Mouse (Mus musculus): Measurements from ENCODE around the gene Ets1.
A peak's percentile ranks its signal among the peaks of the same experiment; 100 is the strongest.

Gene Ets1

GRCm38 (mm10) chr9:32635627-32636385 lies at the start of gene Ets1:
Ets1 (plus strand) TSS chr9:32636221.
- no peak for DNase-seq

DNA sequence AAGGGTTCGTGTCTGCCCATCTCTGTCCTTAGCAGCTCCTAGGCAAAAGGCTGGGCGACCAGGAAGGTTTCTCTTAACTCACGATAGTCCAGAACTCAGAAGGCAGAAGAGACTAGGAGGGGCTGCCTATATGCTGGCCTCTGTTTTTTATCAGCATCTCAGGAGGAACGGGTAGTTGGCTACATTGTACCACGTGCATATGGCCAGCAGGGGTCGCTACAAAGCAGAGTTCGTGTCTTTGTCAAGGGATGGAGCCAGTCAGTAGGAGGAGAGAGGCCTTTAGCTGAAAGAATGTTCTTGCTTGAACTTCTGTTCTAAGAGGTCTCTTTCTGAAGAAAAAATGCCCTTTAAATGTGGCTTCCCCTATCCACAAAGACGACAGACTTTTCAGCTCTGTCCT lies 46.1 kb upstream of the Ets1 start:
- DNase-seq, result peak; percentile 79 to 91

- no peak for DNase-seq
These were observed 45.5 kb upstream of the Ets1 start for GRCm38 (mm10) chr9:32590571-32590970.

GRCm38 (mm10) chr9:32591732-32592582 lies 44.1 kb upstream of the Ets1 start:
- DNase-seq, result peak in 1 of 2 experiments; percentile 52

DNA sequence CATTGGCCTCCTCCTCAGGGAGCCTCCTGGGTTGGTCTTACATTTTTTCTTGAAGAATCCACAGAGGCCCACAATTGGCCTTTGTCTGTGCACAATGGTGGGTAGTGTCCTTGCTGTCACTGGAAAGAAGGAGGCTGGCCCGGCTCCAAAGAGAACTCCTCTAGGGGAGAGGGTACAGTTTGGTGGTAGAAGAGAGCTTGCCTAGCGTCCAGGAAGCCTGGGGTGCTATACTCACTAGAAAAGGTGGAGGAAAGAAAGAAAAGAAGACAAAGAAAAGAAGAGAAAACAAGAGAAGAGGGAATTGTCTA lies 43.5 kb upstream of the Ets1 start:
- DNase-seq, result no peak

- DNase-seq, result no peak
These were observed 42.2 kb upstream of the Ets1 start for GRCm38 (mm10) chr9:32593816-32594215.

- no peak for DNase-seq
These were observed 41.7 kb upstream of the Ets1 start for GRCm38 (mm10) chr9:32594346-32594745.

DNA sequence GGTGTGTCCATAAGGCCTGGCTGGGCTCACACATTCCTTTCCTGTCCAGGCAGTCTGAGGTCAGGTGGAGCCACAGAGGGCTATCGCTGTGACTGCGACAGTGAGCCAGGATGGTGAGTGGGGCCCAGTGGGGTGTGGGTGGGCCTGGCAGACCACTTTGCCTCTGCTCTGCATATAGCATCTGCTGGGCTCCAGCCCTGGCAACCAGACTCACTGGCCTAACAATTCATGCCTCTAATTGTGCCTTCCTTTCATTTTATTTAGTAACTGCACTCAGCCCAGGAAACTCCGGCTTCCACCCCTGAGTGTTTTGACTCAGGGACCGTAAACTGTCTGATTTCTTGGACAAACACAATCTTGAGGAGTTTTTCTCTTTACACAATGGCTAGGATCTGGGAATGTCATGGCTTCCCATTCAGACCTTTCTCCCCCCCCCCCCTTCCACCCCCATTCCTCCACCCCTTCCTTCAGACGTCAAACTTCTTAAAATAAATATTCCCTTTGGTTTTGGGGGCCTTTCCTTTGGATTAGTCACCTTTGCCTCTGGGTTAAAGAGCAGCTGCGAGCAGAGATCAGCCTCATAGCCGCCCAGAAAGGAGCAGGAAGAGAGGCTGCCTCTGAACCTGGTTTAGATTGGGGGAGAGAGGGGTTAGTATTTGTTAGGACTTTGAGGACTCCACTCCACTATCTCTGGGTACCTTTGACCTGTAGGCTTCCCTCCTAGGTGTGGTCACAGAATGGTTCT lies 40.8 kb upstream of the Ets1 start:
- no peak for DNase-seq

GRCm38 (mm10) chr9:32596366-32596765 lies 39.7 kb upstream of the Ets1 start:
- DNase-seq, result no peak

GRCm38 (mm10) chr9:32601953-32602352 lies 34.1 kb upstream of the Ets1 start:
- no peak for DNase-seq

- DNase-seq, result no peak
These were observed 32.9 kb upstream of the Ets1 start for GRCm38 (mm10) chr9:32603097-32603496.

DNA sequence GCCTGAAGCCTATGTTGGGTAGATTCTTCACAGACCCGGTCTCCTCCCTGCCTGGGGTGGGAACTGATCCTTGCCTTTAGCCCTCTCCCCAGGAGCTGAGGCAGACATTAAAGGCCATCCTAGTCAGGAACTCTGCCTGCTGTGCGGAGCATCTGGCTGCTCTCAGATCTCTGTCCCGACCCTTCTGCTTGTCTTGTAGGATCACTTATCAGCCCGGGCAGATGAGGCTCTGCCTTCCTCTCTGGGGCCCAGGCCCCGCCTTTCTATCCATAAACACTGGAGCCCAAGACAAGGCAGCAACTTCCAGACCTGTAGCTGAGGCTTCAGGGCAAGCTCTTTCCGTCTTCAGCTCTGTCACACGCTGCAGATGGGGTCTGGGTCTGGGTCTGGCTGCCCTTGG lies 28.8 kb upstream of the Ets1 start:
- no peak for DNase-seq

DNA sequence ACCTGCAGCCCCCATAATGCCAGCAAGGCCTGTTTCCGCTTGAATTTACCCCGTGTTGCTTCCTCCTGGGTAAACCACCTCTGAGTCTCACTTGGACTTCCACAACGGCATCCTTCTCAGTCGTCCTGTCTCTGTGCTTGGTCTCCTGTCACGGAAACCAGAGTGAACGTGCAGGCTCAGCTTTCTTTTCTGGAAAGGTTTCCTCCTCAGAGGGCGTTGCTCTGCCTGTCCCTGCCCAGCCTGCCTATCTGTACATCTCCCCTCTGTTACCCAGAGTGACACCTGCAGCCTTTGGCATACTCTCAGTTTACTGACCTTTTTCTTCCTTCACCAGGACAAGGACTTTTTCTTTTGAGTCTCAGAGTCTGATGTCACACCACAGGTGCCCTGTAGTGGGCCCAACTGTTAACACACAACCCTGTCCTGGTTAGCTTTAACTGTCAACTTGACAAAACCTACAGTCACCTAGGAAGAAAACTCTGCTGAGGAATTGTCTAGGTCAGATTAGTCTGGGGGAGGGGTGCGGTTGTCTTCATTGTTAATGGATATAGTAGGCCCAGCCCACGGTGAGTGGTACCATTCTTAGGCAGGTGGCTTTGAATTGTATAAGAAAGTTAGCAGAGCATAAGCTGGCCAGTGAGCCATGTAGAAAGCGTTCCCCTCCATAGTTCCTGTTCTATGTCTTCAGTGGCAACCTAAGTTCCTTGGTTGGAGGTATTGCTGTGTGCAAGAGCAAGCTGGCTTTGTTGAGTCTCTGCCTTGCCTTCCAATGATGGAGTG lies 27.0 kb upstream of the Ets1 start:
- no peak for DNase-seq

DNA sequence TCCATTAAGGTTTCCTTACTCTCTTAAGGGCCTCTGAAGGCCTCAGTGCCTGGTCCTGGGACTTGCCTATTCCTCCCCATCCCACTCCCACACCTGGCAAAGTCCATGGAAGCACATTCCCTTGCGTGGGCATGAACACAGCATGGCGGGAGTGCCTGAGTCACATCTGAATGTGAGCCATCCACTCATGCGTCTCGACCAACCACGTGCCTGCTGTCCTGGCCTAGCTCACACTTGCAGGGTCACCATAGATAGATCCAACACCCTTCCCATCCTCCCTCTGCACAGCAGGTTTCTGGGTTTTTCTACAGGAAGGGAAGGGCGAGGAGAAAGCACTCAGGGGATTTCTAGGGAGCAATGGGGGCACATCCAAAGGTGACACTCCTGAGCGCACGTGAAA lies 25.8 kb upstream of the Ets1 start:
- DNase-seq, result no peak

- no peak for DNase-seq
These were observed 25.4 kb upstream of the Ets1 start for GRCm38 (mm10) chr9:32610631-32611030.

GRCm38 (mm10) chr9:32611340-32611739 lies 24.7 kb upstream of the Ets1 start:
- DNase-seq, result no peak

DNA sequence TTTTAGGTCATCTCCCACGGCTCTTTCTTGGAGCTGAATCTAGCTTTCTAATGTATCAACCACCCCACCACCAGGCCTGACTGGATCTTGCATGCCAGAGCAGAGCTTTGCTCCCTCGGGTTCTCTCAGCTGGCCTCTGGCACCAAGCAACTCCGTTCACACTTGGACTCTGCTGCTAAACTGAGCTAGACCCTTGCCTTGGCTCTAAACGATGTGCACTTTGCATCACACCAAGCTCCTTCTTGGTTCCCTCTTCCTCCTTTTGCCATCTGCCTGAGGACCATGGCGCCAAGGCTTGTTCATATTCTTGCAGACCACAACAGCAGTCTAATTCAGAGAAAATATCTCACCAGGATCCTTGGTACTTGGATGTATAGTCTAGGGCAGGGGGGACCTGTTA lies 23.6 kb upstream of the Ets1 start:
- no peak for DNase-seq

GRCm38 (mm10) chr9:32612861-32613421 lies 23.1 kb upstream of the Ets1 start:
- peak; percentile 54 to 66 for DNase-seq

DNA sequence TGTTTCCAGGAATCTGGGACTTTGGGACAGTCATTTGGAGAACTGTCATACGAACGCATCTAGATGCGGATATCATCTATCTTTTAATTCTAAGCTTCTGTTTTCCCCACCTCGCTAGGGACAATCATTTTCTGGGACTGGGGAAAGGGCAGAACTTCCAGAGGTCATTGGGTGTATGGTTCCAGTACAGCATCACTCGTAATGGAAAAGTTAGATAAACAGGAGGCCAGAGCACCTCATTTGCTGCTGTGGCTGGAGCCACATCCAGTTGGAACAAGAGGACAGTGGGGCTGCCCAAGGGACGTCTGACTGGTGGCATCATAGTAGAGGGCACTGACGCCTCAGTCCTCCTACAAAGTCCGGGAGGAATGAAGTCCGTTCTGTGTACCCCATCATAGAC lies 21.8 kb upstream of the Ets1 start:
- peak in 1 of 2 experiments; percentile 3 for DNase-seq

DNA sequence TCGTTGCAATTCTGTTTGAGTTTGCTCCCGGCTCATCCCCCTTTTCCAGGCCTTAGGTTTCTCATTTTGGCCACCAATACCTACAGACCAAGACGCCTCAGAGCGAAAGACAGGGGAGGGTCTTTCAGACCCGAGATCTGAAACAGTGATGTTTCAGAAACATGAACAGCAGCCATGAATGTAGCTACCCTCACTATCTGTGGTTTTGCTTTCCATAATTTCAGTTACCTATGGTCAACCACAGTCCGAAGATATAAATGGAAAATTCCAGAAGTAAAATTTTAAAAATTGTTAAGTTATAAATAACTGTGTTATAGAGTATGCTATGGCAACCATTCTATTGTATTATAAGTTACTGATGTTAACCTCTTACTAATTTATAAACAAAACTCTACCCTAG lies 20.6 kb upstream of the Ets1 start:
- DNase-seq, result no peak

DNA sequence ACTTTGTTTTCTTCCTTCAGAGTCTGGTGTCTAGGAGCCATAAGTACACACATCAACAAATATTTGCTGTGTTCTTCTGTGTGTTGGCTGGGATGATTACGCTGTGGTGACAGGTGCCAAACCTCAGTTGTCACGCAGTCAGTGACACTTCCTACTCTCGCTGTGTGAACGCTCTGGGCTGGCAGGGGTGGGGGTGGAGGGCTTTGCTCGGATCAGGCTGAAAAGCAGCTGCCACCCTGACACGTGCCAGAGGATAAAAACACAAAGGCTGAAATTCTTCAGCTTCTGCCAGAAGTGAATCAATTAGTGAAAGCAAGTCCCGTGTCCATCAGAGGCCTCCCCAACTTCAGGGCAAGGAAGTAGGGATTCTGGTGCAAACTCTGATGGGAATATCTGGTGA lies 20.0 kb upstream of the Ets1 start:
- peak; percentile 49 to 53 for DNase-seq
